Mouse (Mus musculus) hindbrain, embryonic 16.5 days (tissue): ENCODE data around the gene Erich6b. TPM values are rescaled to one million over a fixed set of nuclear protein-coding genes. Genes with fewer than 3 reads are reported as not detected.
A peak's percentile ranks its signal among the peaks of the same experiment; 100 is the strongest.

Source experiments
- ATAC-seq: fragments of 200-750 bp; cut with Nextera tagmentation; 2 replicates; pipeline ENCODE4 v1.8.0; 2017; ENCODE audit warnings: moderate TSS enrichment, moderate library complexity
- H3K27ac ChIP-seq: fragments of 300-500 bp; sonication (generic); 2 replicates; pipeline ENCODE4 v1.5.1; 2014; ENCODE audit warnings: low read depth, mild to moderate bottlenecking, control low read depth, low read length, moderate library complexity
- H3K27me3 ChIP-seq: fragments of 300-500 bp; sonication (generic); replicated peaks from 2 replicates; pipeline ENCODE4 v1.6.1; 2014; ENCODE audit warnings: low read length; ENCODE audit not compliant: control insufficient read depth, insufficient read depth
- H3K36me3 ChIP-seq: fragments of 300-500 bp; sonication (generic); 2 replicates; pipeline ENCODE4 v1.6.1; 2014; ENCODE audit warnings: mild to moderate bottlenecking, low read length, moderate library complexity, mixed read lengths; ENCODE audit not compliant: control insufficient read depth, insufficient read depth
- H3K4me1 ChIP-seq: fragments of 300-500 bp; sonication (generic); 2 replicates; pipeline ENCODE4 v1.6.1; 2014; ENCODE audit warnings: low read depth, low read length; ENCODE audit not compliant: control insufficient read depth, insufficient read depth
- H3K4me2 ChIP-seq: fragments of 300-500 bp; sonication (generic); 2 replicates; pipeline ENCODE4 v1.6.1; 2014; ENCODE audit warnings: mild to moderate bottlenecking, low read length, control low read depth, moderate library complexity
- H3K4me3 ChIP-seq: fragments of 300-500 bp; sonication (generic); 2 replicates; pipeline ENCODE4 v1.5.1; 2014; ENCODE audit warnings: mild to moderate bottlenecking, low read length, control low read depth, moderate library complexity
- H3K9ac ChIP-seq: fragments of 300-500 bp; sonication (generic); 2 replicates; pipeline ENCODE4 v1.6.1; 2014; ENCODE audit warnings: low read depth, mild to moderate bottlenecking, control low read depth, low read length, moderate library complexity
- H3K9me3 ChIP-seq: fragments of 300-500 bp; sonication (generic); 2 replicates; pipeline ENCODE4 v1.6.1; 2014; ENCODE audit warnings: mild to moderate bottlenecking, low read length, moderate library complexity; ENCODE audit not compliant: control insufficient read depth
- WGBS: fragments of 180-500 bp; shearing (Covaris S2); extraction: QIAGEN DNeasy Blood & Tissue Kit; methylation state at CpG from one replicate; pipeline ENCODE4 v1.1.7; 2014; 5-methylcytosine and 5-hydroxymethylcytosine counted together
- polyA plus RNA-seq: library from polyadenylated mRNA; unstranded; fragments of >200 nt; fragmentation: Nextera tagmentation; extraction: Ambion mirVana; gene quantifications from 2 replicates; pipeline ENCODE4 v1.2.1, GENCODE M21; 2015

Gene Erich6b
- polyA plus RNA-seq, 1 experiment from 2014 or later, result not detected

- Histone ChIP-seq H3K4me1 (no peaks in the 10 kb centered on the region; the same call in none of the 2 replicates), H3K27ac (no peak overlapping the region), H3K9ac (no peak overlapping the region), H3K36me3 (no peaks in the 10 kb centered on the region), H3K4me3 (no peak overlapping the region), H3K4me2 (no peak overlapping the region), H3K9me3 (no peaks in the 10 kb centered on the region), H3K27me3 (no peaks in the 10 kb centered on the region)
- 69% methylated on average over 6 of the region's 6 CpGs for WGBS
- ATAC-seq, result no peak
Observed at GRCm38 (mm10) chr14:75641369-75641768, 690 bp upstream of the Erich6b start.

GRCm38 (mm10) chr14:75645461-75645860, 3.4 kb downstream of the Erich6b start:
- Histone ChIP-seq H3K27ac (no peak overlapping the region), H3K4me1 (peaks cover 2% of the 10 kb centered on the region), H3K9me3 (no peaks in the 10 kb centered on the region), H3K27me3 (no peaks in the 10 kb centered on the region), H3K9ac (no peak overlapping the region), H3K4me2 (no peak overlapping the region), H3K36me3 (no peaks in the 10 kb centered on the region), H3K4me3 (no peak overlapping the region)
- no peak for ATAC-seq
- WGBS, result 84% methylated on average over 7 of the region's 7 CpGs

GRCm38 (mm10) chr14:75646060-75646459, 4.0 kb downstream of the Erich6b start:
- Histone ChIP-seq H3K9ac (no peak overlapping the region), H3K27ac (no peak overlapping the region), H3K27me3 (no peaks in the 10 kb centered on the region), H3K9me3 (no peaks in the 10 kb centered on the region), H3K36me3 (no peaks in the 10 kb centered on the region), H3K4me1 (peaks cover 2% of the 10 kb centered on the region), H3K4me3 (no peak overlapping the region), H3K4me2 (no peak overlapping the region)
- WGBS, result 71% methylated on average over 9 of the region's 9 CpGs
- ATAC-seq, result no peak

- Histone ChIP-seq H3K9ac (0 out of 2 replicates have a peak overlapping the region, but pooled peaks have one; percentile 49), H3K36me3 (no peaks in the 10 kb centered on the region), H3K4me1 (peaks cover 2% of the 10 kb centered on the region), H3K4me3 (no peak overlapping the region), H3K27me3 (no peaks in the 10 kb centered on the region), H3K9me3 (no peaks in the 10 kb centered on the region), H3K27ac (peak overlapping the region; percentile 55), H3K4me2 (no peak overlapping the region)
- ATAC-seq, result peak; percentile 72
- WGBS, result 31% methylated on average over 20 of the region's 20 CpGs
Observed at GRCm38 (mm10) chr14:75646968-75647829, 5.1 kb downstream of the Erich6b start.

- 0 out of 2 replicates have a peak, but pooled peaks have one; percentile 24 for ATAC-seq
- no peak overlapping the region for H3K27ac ChIP-seq
Observed at GRCm38 (mm10) chr14:75660936-75661335, 18.9 kb downstream of the Erich6b start.

GRCm38 (mm10) chr14:75661548-75661947, 19.5 kb downstream of the Erich6b start:
- Histone ChIP-seq H3K4me1 (peaks cover 3% of the 10 kb centered on the region; the same call in 1 of the 2 replicates), H3K4me2 (no peak overlapping the region), H3K9me3 (no peaks in the 10 kb centered on the region), H3K36me3 (no peaks in the 10 kb centered on the region), H3K27ac (no peak overlapping the region), H3K9ac (no peak overlapping the region), H3K4me3 (no peak overlapping the region), H3K27me3 (no peaks in the 10 kb centered on the region)
- WGBS, result 35% methylated on average over 8 of the region's 8 CpGs
- ATAC-seq, result peak; percentile 65

More at GRCm38 (mm10) chr14:75660936-75661335, 18.9 kb downstream of the Erich6b start:
- Histone ChIP-seq H3K4me1 (peaks cover 3% of the 10 kb centered on the region; the same call in 1 of the 2 replicates), H3K27me3 (no peaks in the 10 kb centered on the region), H3K36me3 (no peaks in the 10 kb centered on the region), H3K9ac (no peak overlapping the region), H3K4me2 (no peak overlapping the region), H3K9me3 (no peaks in the 10 kb centered on the region), H3K4me3 (no peak overlapping the region)
- 55% methylated on average over 6 of the region's 6 CpGs for WGBS

GRCm38 (mm10) chr14:75665430-75666180, 23.5 kb downstream of the Erich6b start:
- Histone ChIP-seq H3K36me3 (no peaks in the 10 kb centered on the region), H3K27ac (no peak overlapping the region), H3K4me2 (no peak overlapping the region), H3K4me3 (no peak overlapping the region), H3K4me1 (peaks cover 3% of the 10 kb centered on the region; the same call in 1 of the 2 replicates), H3K9me3 (no peaks in the 10 kb centered on the region), H3K9ac (no peak overlapping the region), H3K27me3 (no peaks in the 10 kb centered on the region)
- no peak for ATAC-seq
- 69% methylated on average over 2 of the region's 2 CpGs for WGBS

- no peaks in the 10 kb centered on the region for H3K27me3 ChIP-seq
- 50% methylated on average over 1 of the region's 1 CpGs for WGBS
- no peak overlapping the region for H3K4me3 ChIP-seq
- no peak for ATAC-seq
- H3K4me2 ChIP-seq, result no peak overlapping the region
- no peak overlapping the region for H3K9ac ChIP-seq
- no peak overlapping the region for H3K27ac ChIP-seq
- H3K36me3 ChIP-seq, result no peaks in the 10 kb centered on the region
- no peaks in the 10 kb centered on the region for H3K4me1 ChIP-seq
- H3K9me3 ChIP-seq, result no peaks in the 10 kb centered on the region
Observed at GRCm38 (mm10) chr14:75669085-75669645, 27.1 kb downstream of the Erich6b start.

- Histone ChIP-seq H3K27ac (no peak overlapping the region), H3K4me1 (no peaks in the 10 kb centered on the region), H3K9me3 (no peaks in the 10 kb centered on the region), H3K36me3 (no peaks in the 10 kb centered on the region), H3K4me3 (no peak overlapping the region), H3K9ac (no peak overlapping the region), H3K4me2 (no peak overlapping the region), H3K27me3 (no peaks in the 10 kb centered on the region)
- WGBS, result 32% methylated on average over 6 of the region's 6 CpGs
- no peak for ATAC-seq
Observed at GRCm38 (mm10) chr14:75676316-75676715, 34.3 kb downstream of the Erich6b start.
